Mouse (Mus musculus) embryonic facial prominence, embryonic 12.5 days (tissue): Measurements from ENCODE around the gene Stxbp5l. TPM values are rescaled to one million over a fixed set of nuclear protein-coding genes. Genes with fewer than 3 reads are reported as not detected.
"Not testable (repeated sequence)": the region's sequence is repeated elsewhere in the genome, so short reads cannot be mapped to it uniquely, and the experiment has no call there.

Experiments used
- ATAC-seq: fragments of 200-750 bp; cut with Nextera tagmentation; 2 replicates; pipeline ENCODE4 v1.8.0; 2017; ENCODE audit not compliant: insufficient number of reproducible peaks, insufficient read depth, low FRiP score, low TSS enrichment
- H3K27ac ChIP-seq: fragments of 300-500 bp; sonication (generic); 2 replicates; pipeline ENCODE4 v1.5.1; 2016; ENCODE audit warnings: mild to moderate bottlenecking
- H3K27me3 ChIP-seq: fragments of 300-500 bp; sonication (generic); 2 replicates; pipeline ENCODE4 v1.6.1; 2016; ENCODE audit warnings: mild to moderate bottlenecking, moderate library complexity
- H3K36me3 ChIP-seq: fragments of 300-500 bp; sonication (generic); 2 replicates; pipeline ENCODE4 v1.6.1; 2016; ENCODE audit warnings: mild to moderate bottlenecking
- H3K4me1 ChIP-seq: fragments of 300-500 bp; sonication (generic); 2 replicates; pipeline ENCODE4 v1.6.1; 2016
- H3K4me2 ChIP-seq: fragments of 300-500 bp; sonication (generic); replicated peaks from 2 replicates; pipeline ENCODE4 v1.6.1; 2016; ENCODE audit warnings: mild to moderate bottlenecking, moderate library complexity
- H3K4me3 ChIP-seq: fragments of 300-500 bp; sonication (generic); 2 replicates; pipeline ENCODE4 v1.5.1; 2016; ENCODE audit warnings: mild to moderate bottlenecking
- H3K9ac ChIP-seq: fragments of 300-500 bp; sonication (generic); 2 replicates; pipeline ENCODE4 v1.6.1; 2016; ENCODE audit warnings: mild to moderate bottlenecking, moderate library complexity
- H3K9me3 ChIP-seq: fragments of 300-500 bp; sonication (generic); 2 replicates; pipeline ENCODE4 v1.6.1; 2016; ENCODE audit warnings: mild to moderate bottlenecking, moderate library complexity
- WGBS: fragments of 180-500 bp; shearing (Covaris S2); methylation state at CpG from one replicate; pipeline ENCODE4 v1.1.7; 2016; 5-methylcytosine and 5-hydroxymethylcytosine counted together
- polyA plus RNA-seq: library from polyadenylated mRNA; unstranded; fragments of >200 nt; fragmentation: Nextera tagmentation; extraction: Ambion mirVana; gene quantifications from 2 replicates; pipeline ENCODE4 v1.2.1, GENCODE M21; 2016

Stxbp5l gene
- polyA plus RNA-seq, 1 experiment from 2014 or later, result 0.61 TPM

DNA sequence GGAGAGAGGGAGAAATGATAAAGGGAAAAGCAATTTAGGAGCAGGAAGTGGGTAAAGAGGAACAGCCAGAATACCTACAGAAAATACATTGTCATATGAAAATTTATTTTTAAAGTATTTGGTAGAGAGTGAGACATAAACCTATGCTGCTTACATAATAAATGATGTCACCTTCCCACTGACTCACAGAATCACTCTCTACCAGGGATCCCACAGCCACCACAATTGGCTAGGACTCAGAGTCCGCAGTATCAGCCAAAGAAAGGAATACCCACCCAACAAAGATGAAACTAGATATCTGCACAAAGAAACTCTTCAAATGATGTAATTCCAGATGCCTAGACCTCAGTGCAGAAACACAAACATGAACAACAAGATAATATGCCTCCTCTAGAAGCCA, 12.0 kb downstream of the Stxbp5l start:
- Histone ChIP-seq H3K4me1 (no peaks in the 10 kb centered on the region), H3K36me3 (no peaks in the 10 kb centered on the region), H3K4me2 (no peak overlapping the region), H3K9me3 (no peaks in the 10 kb centered on the region), H3K27ac (no peak overlapping the region), H3K9ac (no peak overlapping the region), H3K4me3 (no peak overlapping the region), H3K27me3 (no peaks in the 10 kb centered on the region)
- no peak for ATAC-seq
- 46% methylated on average over 1 of the region's 1 CpGs for WGBS

DNA sequence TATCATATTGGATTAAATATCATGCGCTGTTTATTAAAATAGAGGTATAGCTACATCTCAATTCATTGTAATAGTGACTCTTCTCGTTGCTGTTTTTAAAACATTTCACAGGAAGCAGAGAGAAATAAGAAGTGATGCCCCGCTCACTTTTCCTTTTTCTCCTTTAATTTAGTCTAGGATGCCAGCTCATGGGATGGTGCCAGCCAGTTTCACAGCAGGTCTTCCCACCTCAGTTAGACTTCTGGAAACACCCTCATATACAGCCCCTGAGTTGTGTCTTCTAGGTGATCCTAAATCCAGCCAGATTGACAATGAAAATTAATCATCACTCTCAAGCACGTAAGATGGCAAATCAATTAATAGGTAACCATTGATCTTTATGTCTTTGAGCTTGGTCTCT, 17.3 kb downstream of the Stxbp5l start:
- H3K4me1 ChIP-seq, result no peaks in the 10 kb centered on the region
- ATAC-seq, result no peak
- H3K27ac ChIP-seq, result no peak overlapping the region
- H3K36me3 ChIP-seq, result no peaks in the 10 kb centered on the region
- H3K4me3 ChIP-seq, result no peak overlapping the region
- H3K27me3 ChIP-seq, result no peaks in the 10 kb centered on the region
- WGBS, result 87% methylated on average over 4 of the region's 4 CpGs
- no peaks in the 10 kb centered on the region for H3K9me3 ChIP-seq
- no peak overlapping the region for H3K9ac ChIP-seq
- no peak overlapping the region for H3K4me2 ChIP-seq

DNA sequence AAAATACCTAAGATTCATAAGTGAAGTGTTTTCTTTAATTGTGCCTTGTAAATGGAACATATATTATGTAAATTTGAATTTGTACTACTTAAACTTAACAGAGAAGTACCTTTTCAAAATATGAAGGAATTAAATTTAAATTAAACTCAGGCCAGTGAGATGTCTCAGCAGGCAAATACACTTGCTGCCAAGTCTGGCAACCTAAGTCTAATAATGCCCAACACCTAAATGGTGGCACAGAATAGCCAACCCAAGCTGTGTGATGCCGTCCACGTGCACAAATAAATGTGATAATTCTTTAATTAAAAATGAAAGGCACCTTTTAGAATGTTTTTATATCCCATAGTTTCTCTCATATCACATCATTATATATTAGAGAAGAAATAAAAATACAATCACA, 20.8 kb downstream of the Stxbp5l start:
- Histone ChIP-seq H3K36me3 (no peaks in the 10 kb centered on the region), H3K4me1 (no peaks in the 10 kb centered on the region), H3K4me2 (no peak overlapping the region), H3K27me3 (no peaks in the 10 kb centered on the region), H3K9me3 (no peaks in the 10 kb centered on the region), H3K27ac (no peak overlapping the region), H3K9ac (no peak overlapping the region), H3K4me3 (no peak overlapping the region)
- 97% methylated on average over 2 of the region's 2 CpGs for WGBS
- no peak for ATAC-seq

DNA sequence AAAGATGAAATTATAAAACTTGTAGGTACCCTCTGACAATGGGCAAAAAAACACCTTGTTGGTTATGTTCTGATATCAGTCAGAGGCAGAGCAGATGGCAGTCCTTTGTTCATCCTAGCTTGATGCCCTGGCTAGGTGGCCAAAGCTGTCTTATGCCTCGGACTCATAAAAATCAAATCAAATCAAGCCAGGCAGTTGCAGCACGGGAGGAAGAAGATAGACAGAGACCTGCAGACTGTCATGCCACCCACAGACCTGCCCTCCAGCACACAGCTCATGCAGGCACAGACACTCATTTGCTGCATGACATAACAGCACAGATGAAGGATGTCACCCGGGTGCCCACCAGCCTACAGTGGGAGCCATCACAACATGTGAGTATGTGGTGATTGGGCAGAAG, 29.1 kb downstream of the Stxbp5l start:
- Histone ChIP-seq H3K27ac (no peak overlapping the region), H3K9ac (no peak overlapping the region), H3K36me3 (no peaks in the 10 kb centered on the region), H3K9me3 (no peaks in the 10 kb centered on the region), H3K27me3 (no peaks in the 10 kb centered on the region), H3K4me1 (no peaks in the 10 kb centered on the region), H3K4me3 (no peak overlapping the region), H3K4me2 (no peak overlapping the region)
- ATAC-seq, result no peak
- WGBS, result 84% methylated on average over 3 of the region's 3 CpGs

DNA sequence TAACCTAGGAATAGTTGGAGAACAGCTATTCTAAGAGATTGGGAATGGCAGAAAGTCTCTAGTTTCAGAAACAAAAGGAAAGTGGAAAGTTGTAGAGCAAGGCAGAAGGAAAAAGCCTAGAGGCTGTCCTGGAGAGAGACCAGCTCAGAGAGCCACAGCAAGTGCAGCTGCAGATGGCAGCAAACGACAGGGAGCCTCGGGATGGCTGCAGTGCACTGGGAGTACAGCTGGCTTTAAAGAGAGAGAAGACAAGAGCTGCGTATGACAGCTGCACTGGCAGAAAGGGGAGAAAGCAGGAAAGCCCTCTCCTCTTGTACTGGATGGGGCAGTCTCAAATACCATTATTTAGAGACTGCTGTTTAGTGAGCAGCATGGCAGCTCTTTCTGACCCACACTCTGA, 37.7 kb downstream of the Stxbp5l start:
- Histone ChIP-seq H3K9ac (no peak overlapping the region), H3K4me3 (no peak overlapping the region), H3K36me3 (no peaks in the 10 kb centered on the region), H3K27me3 (no peaks in the 10 kb centered on the region), H3K9me3 (no peaks in the 10 kb centered on the region; the same call in 1 of the 2 replicates), H3K27ac (no peak overlapping the region), H3K4me1 (no peaks in the 10 kb centered on the region), H3K4me2 (no peak overlapping the region)
- 10% methylated on average over 3 of the region's 3 CpGs for WGBS
- ATAC-seq, result no peak

DNA sequence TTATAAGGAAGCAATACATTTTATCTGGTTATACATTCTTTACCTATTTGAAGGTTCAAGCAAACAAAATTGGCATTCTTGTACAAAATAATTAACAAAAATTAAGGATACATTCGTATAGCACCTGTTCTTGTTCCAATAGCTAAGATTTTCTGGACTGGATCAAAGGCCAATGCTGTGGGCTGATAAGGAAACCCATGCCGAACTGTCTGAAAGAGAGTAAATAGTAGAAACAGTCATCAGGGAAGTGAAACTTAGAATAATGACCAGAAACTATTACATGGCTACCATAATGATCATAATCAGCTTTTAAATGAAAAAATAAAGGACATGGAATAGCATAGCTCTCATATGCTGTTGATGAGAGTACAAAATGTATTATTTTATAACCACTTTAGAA, 39.8 kb downstream of the Stxbp5l start:
- no peaks in the 10 kb centered on the region for H3K27me3 ChIP-seq
- H3K9ac ChIP-seq, result no peak overlapping the region
- 70% methylated on average over 2 of the region's 2 CpGs for WGBS
- no peak for ATAC-seq
- H3K36me3 ChIP-seq, result no peaks in the 10 kb centered on the region
- H3K4me1 ChIP-seq, result no peaks in the 10 kb centered on the region
- no peaks in the 10 kb centered on the region; the same call in 1 of the 2 replicates for H3K9me3 ChIP-seq
- no peak overlapping the region for H3K27ac ChIP-seq
- H3K4me2 ChIP-seq, result no peak overlapping the region
- no peak overlapping the region for H3K4me3 ChIP-seq

DNA sequence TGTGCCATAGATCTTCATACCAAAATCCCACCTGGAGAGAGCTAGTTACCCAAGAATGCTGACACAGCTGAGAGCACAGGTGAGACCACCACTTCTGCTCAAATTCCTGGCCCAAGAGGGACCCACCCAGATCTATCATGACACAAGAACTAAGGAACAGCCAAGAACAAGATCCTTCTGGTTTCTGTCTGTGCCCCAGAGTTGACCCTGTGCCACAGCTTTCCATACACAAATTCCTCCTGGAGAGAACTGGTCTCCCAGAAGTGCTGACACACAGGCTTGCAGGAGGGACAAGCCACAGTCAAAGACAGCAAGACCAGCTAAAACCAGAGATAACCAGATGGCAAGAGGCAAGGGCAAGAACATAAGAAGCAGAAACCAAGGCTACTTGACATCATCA, 43.3 kb downstream of the Stxbp5l start:
- not testable (repeated sequence) for H3K36me3 ChIP-seq, H3K4me1 ChIP-seq, H3K27me3 ChIP-seq, H3K4me2 ChIP-seq, H3K9me3 ChIP-seq, H3K27ac ChIP-seq, ATAC-seq, H3K4me3 ChIP-seq, H3K9ac ChIP-seq

DNA sequence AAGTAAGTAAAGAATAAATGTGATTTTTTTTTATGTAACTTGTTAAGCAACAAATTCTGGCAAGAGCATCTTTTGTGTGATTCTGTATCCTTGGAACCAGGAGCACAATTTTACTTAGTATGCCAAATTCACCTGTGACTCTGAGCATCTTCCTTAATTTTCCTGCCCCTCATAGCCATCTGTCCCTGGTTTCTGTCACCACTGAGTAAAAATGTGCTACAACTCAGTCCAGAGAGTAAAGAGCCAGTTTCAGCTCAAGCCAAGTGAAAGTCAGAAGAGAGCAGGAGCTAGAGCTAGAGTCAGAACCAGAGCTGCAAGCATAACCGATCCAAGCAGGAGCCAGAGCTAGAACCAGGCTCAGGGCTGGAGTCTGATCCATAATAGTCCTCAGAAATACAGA, 46.6 kb downstream of the Stxbp5l start:
- no peak overlapping the region for H3K27ac ChIP-seq
- H3K4me1 ChIP-seq, result no peaks in the 10 kb centered on the region
- H3K9me3 ChIP-seq, result no peaks in the 10 kb centered on the region; the same call in 1 of the 2 replicates
- H3K9ac ChIP-seq, result no peak overlapping the region
- no peak overlapping the region for H3K4me2 ChIP-seq
- no peaks in the 10 kb centered on the region for H3K36me3 ChIP-seq
- no peaks in the 10 kb centered on the region for H3K27me3 ChIP-seq
- H3K4me3 ChIP-seq, result no peak overlapping the region
- WGBS, result 97% methylated on average over 1 of the region's 1 CpGs
- ATAC-seq, result no peak

DNA sequence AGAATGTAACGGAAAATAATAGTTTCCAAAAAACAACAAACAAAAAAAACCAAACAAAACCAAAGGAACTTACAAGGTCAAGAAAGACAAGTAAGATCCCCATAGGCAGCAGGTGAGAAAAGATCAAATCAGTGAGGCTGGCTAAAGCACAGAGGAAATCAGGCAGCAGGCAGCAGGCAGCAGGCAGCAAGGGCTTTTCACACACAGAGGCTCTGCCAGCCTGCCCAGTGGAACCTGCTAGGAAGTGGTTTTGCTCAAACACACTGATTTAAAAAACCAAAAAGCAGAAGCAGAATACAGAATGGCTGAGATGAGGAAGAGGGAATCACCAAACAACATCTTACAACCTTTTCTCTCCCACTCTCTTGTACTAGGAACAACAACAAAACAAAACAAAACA, 47.2 kb downstream of the Stxbp5l start:
- no peak overlapping the region for H3K27ac ChIP-seq
- WGBS, result 71% methylated on average over 1 of the region's 1 CpGs
- no peaks in the 10 kb centered on the region for H3K9me3 ChIP-seq
- H3K4me2 ChIP-seq, result no peak overlapping the region
- no peak overlapping the region for H3K4me3 ChIP-seq
- no peak for ATAC-seq
- no peaks in the 10 kb centered on the region for H3K27me3 ChIP-seq
- no peaks in the 10 kb centered on the region for H3K36me3 ChIP-seq
- no peak overlapping the region for H3K9ac ChIP-seq
- no peaks in the 10 kb centered on the region for H3K4me1 ChIP-seq

DNA sequence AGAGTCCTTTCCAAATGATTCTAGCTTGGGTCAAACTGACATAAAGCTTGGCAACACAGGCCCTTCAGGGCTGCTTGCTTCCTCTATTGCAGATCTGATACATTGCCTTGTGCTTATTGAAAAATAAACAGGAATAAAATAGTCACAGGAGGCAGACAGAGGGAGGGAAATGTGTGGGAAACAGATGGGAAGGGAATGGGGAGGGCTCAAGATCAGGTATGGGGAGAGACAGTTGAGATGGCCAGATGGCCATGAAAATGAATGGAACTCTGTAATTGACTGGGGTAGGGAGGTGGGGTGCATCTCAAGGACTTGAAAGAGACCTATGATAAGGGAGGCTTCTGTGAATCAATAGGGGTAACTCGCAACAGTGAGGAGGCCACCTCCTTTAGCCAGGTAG, 80.3 kb downstream of the Stxbp5l start:
- 95% methylated on average over 1 of the region's 1 CpGs for WGBS
- Histone ChIP-seq H3K4me1 (no peaks in the 10 kb centered on the region), H3K9me3 (no peaks in the 10 kb centered on the region), H3K4me2 (no peak overlapping the region), H3K36me3 (no peaks in the 10 kb centered on the region), H3K4me3 (no peak overlapping the region), H3K27me3 (no peaks in the 10 kb centered on the region), H3K27ac (no peak overlapping the region), H3K9ac (no peak overlapping the region)
- no peak for ATAC-seq

DNA sequence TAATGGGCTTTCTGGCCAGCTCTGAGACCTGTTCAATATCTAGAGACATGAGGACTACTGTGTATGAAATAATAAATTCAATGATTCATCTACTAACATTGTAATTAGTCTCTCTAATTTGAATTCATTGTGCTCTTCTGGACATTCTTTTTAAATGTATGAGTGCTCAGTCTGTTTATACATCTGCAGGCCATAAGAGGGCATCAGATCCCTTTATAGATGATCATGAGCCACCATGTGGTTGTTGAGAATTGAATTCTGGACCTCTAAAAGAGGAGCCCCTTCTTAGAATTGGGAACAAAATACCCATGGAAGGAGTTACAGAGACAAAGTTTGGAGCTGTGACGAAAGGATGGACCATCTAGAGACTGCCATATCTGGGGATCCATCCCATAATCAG, 92.2 kb downstream of the Stxbp5l start:
- Histone ChIP-seq H3K27me3 (no peaks in the 10 kb centered on the region), H3K4me3 (no peak overlapping the region), H3K27ac (no peak overlapping the region), H3K4me2 (no peak overlapping the region), H3K9ac (no peak overlapping the region), H3K4me1 (no peaks in the 10 kb centered on the region), H3K36me3 (no peaks in the 10 kb centered on the region), H3K9me3 (no peaks in the 10 kb centered on the region)
- WGBS, result 67% methylated on average over 1 of the region's 1 CpGs
- no peak for ATAC-seq

DNA sequence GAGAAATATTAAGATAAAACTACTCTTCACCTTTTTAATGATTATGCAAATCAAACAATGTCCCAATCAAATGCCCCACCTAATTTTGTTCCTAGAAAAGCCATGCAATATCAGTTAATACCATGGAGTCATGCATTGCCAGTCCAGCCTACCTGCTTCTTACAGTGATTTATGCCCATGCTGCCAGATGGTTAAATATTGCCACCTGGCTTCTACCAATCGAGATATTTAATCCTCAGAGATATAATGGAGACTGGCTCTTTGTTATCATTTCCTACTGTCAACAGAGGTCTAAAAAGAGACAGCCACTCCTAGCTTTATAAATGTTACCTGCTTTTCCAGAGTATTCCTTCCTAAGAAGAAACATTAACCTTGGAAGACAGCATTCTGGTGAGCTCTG, 104.6 kb downstream of the Stxbp5l start:
- Histone ChIP-seq H3K27me3 (no peaks in the 10 kb centered on the region), H3K4me3 (no peak overlapping the region), H3K9me3 (no peaks in the 10 kb centered on the region), H3K36me3 (no peaks in the 10 kb centered on the region), H3K27ac (no peak overlapping the region), H3K4me2 (no peak overlapping the region), H3K4me1 (no peaks in the 10 kb centered on the region), H3K9ac (no peak overlapping the region)
- ATAC-seq, result no peak
- WGBS, result 74% methylated on average over 1 of the region's 1 CpGs

DNA sequence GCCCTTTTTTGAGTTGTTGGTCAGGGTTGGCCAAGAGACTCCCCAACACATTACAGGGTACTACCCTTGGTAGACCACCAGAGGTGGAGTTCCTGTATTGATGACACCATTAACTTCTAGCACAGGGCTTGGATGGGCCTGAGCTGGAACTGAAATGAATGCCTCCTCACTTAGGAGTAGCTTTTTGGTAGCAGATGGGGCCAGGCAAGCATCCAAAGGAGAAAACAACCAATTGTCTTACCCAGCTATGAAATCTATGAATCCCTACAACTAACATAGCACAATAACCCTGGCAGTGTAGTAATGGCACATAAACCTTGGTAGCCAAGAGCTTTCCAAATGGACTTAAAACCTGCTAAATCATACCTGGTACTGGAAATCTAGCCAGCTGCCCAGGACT, 111.1 kb downstream of the Stxbp5l start:
- Histone ChIP-seq H3K9me3 (no peaks in the 10 kb centered on the region), H3K4me3 (no peak overlapping the region), H3K27ac (no peak overlapping the region), H3K36me3 (no peaks in the 10 kb centered on the region), H3K4me1 (no peaks in the 10 kb centered on the region), H3K27me3 (no peaks in the 10 kb centered on the region), H3K4me2 (no peak overlapping the region), H3K9ac (no peak overlapping the region)
- no peak for ATAC-seq
